In genomic region chr13:34993983-34994811, GRCm38 (mm10) we compare ENCODE assay signal across 8 mouse cellular contexts. TPM values are rescaled to one million over a fixed set of nuclear protein-coding genes. Genes with fewer than 3 reads are reported as not detected.
DNase-seq lines count a peak whose midpoint lies in the region; ATAC-seq lines count a peak whose summit lies in the region.

No protein-coding gene starts in this region.

- peak; percentile 96 for ATAC-seq in hindbrain, embryonic 15.5 days (ENCODE audit: low FRiP score, low read depth)

- no peaks in the 10 kb centered on the region for H3K27me3 ChIP-seq in hindbrain, embryonic 15.5 days

- DNase-seq in T-cell, adult 2 months (ENCODE audit: low spot score) = peak; percentile 83
- peak; percentile 85 to 91 for DNase-seq in cerebellum, postnatal 36 days
- peak; percentile 81 to 85 for DNase-seq in frontal cortex, postnatal 36 days (ENCODE audit: low spot score in 2 of 2)
- peak; percentile 83 for DNase-seq in left cerebral cortex, adult 11 months (ENCODE audit: low spot score)
- peak; percentile 97 to 98 for DNase-seq in lung, postnatal 4 days
- DNase-seq in retina, postnatal 7 days (ENCODE audit: low read depth, low spot score) = peak; percentile 89
- peak; percentile 77 for DNase-seq in urinary bladder, adult 2 months (ENCODE audit: low spot score)

- H3K9ac ChIP-seq in hindbrain, embryonic 15.5 days = peak overlapping the region; percentile 71

- H3K9me3 ChIP-seq in hindbrain, embryonic 15.5 days = no peaks in the 10 kb centered on the region

- peak overlapping the region; percentile 86 for H3K27ac ChIP-seq in hindbrain, embryonic 15.5 days (replicated peaks)

- peaks cover 9% of the 10 kb centered on the region; the same call in 1 of the 2 replicates for H3K36me3 ChIP-seq in hindbrain, embryonic 15.5 days

- H3K4me3 ChIP-seq in hindbrain, embryonic 15.5 days = peak overlapping the region; percentile 65

- H3K4me1 ChIP-seq in hindbrain, embryonic 15.5 days (replicated peaks) = peaks cover 19% of the 10 kb centered on the region

- WGBS in hindbrain, embryonic 15.5 days = under 1% methylated on average over 33 of the region's 33 CpGs

- peak overlapping the region; percentile 77 for H3K4me2 ChIP-seq in hindbrain, embryonic 15.5 days

RNA-seq across cellular contexts. Expression of gene Eci3, which starts 30.6 kb away (rescaled TPM):
- polyA plus RNA-seq in hindbrain, embryonic 15.5 days (2015; fragmentation: Nextera tagmentation; extraction: Ambion mirVana) = 0.78 and 0.90 TPM in 2 replicates
- 0.44 TPM in 2 replicates for polyA plus RNA-seq in urinary bladder, adult 2 months (2012; rRNA removed)

RNA-seq across cellular contexts. Expression of gene Eci2, which starts 32.7 kb away (rescaled TPM):
- 105 and 114 TPM in 2 replicates for polyA plus RNA-seq in hindbrain, embryonic 15.5 days (2015; fragmentation: Nextera tagmentation; extraction: Ambion mirVana)
- polyA plus RNA-seq in urinary bladder, adult 2 months (2012; rRNA removed) = 85.1 and 86.0 TPM in 2 replicates

Comparison
In these comparisons a context has a peak if more than half of its experiments do, and no peak if none do; other contexts are left out.
1. Peak in every context shown above with its lines: DNase-seq, ATAC-seq, H3K4me3 ChIP-seq and H3K27ac ChIP-seq.